Mouse (Mus musculus): ENCODE results near the gene Gm19684.
A peak's percentile ranks its signal among the peaks of the same experiment; 100 is the strongest.

Gene Gm19684

DNA sequence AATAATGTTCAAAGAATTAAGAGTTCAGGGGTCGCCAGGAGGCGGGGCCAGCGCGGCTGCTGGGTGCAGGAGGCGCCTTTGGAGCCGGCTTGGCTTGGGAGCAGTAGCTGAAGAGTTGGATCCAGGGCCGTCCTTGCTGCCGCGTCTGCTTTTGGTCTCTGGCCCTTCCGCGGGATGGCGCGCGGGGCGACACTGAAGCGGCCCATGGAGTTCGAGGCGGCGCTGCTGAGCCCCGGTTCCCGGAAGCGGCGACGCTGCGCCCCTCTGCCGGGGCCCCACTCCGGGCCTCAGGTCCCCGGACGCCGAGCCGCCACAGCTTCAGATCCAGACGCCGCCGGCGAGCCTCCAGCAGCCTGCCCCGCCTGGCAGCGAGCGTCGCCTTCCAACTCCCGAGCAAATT is 57.5 kb downstream of the Gm19684 start:
- peak; percentile 62 for DNase-seq

Measured in embryo, embryonic 11 days (tissue).